Mouse (Mus musculus) embryo, embryonic 11.5 days (tissue): ENCODE data around the gene Gm37240.
"Not testable (repeated sequence)": the region's sequence is repeated elsewhere in the genome, so short reads cannot be mapped to it uniquely, and the experiment has no call there.

Experiments used
- DNase-seq: peaks from one replicate; pipeline ENCODE4 v3.0.0-alpha.2; 2012; ENCODE audit warnings: low read depth, low spot score

Gm37240 gene

GRCm38 (mm10) chr3:84681699-84682098 is 1205.6 kb downstream of the Gm37240 start:
- no peak for DNase-seq

GRCm38 (mm10) chr3:84680062-84680461 is 1207.3 kb downstream of the Gm37240 start:
- no peak for DNase-seq

- no peak for DNase-seq
Measured at GRCm38 (mm10) chr3:84679542-84679941, 1207.8 kb downstream of the Gm37240 start.

GRCm38 (mm10) chr3:84678891-84679290 is 1208.4 kb downstream of the Gm37240 start:
- DNase-seq, result no peak

- DNase-seq, result no peak
Measured at GRCm38 (mm10) chr3:84675710-84676109, 1211.6 kb downstream of the Gm37240 start.

GRCm38 (mm10) chr3:84673552-84673951 is 1213.8 kb downstream of the Gm37240 start:
- no peak for DNase-seq

GRCm38 (mm10) chr3:84672136-84672535 is 1215.2 kb downstream of the Gm37240 start:
- no peak for DNase-seq

- DNase-seq, result no peak
Measured at GRCm38 (mm10) chr3:84668957-84669356, 1218.4 kb downstream of the Gm37240 start.

- no peak for DNase-seq
Measured at GRCm38 (mm10) chr3:84665255-84666073, 1221.9 kb downstream of the Gm37240 start.

GRCm38 (mm10) chr3:84664686-84665085 is 1222.6 kb downstream of the Gm37240 start:
- DNase-seq, result no peak

GRCm38 (mm10) chr3:84663858-84664257 is 1223.5 kb downstream of the Gm37240 start:
- DNase-seq, result no peak

GRCm38 (mm10) chr3:84663079-84663478 is 1224.2 kb downstream of the Gm37240 start:
- no peak for DNase-seq

GRCm38 (mm10) chr3:84660380-84660779 is 1226.9 kb downstream of the Gm37240 start:
- no peak for DNase-seq

GRCm38 (mm10) chr3:84658872-84659271 is 1228.4 kb downstream of the Gm37240 start:
- no peak for DNase-seq

GRCm38 (mm10) chr3:84658017-84658416 is 1229.3 kb downstream of the Gm37240 start:
- DNase-seq, result no peak

GRCm38 (mm10) chr3:84657240-84657639 is 1230.1 kb downstream of the Gm37240 start:
- no peak for DNase-seq

- DNase-seq, result not testable (repeated sequence)
Measured at GRCm38 (mm10) chr3:84655785-84656150, 1231.5 kb downstream of the Gm37240 start.

- DNase-seq, result no peak
Measured at GRCm38 (mm10) chr3:84654900-84655784, 1232.2 kb downstream of the Gm37240 start.

- DNase-seq, result no peak
Measured at GRCm38 (mm10) chr3:84654246-84654826, 1233.0 kb downstream of the Gm37240 start.

GRCm38 (mm10) chr3:84653557-84654245 is 1233.6 kb downstream of the Gm37240 start:
- no peak for DNase-seq
